Mouse (Mus musculus) cortical plate, adult 2 months (tissue): Measurements from ENCODE around the gene 1810024B03Rik.
"Not testable (repeated sequence)": the region's sequence is repeated elsewhere in the genome, so short reads cannot be mapped to it uniquely, and the experiment has no call there.

Source experiments
- CTCF ChIP-seq: fragments of 200-500 bp; IDR thresholded peaks from 2 replicates; pipeline ENCODE4 v1.5.1; 2011; ENCODE audit warnings: mild to moderate bottlenecking, control low read depth, low read length; ENCODE audit not compliant: insufficient read depth; ENCODE audit errors: extremely low read depth
- POLR2A ChIP-seq: fragments of 200-500 bp; IDR thresholded peaks from 2 replicates; pipeline ENCODE4 v1.6.1; 2011; ENCODE audit warnings: mild to moderate bottlenecking, low read length, control low read depth; ENCODE audit not compliant: insufficient read depth; ENCODE audit errors: extremely low read depth

- TF ChIP-seq CTCF = 0 out of 2 replicates have a peak, but pooled peaks have one; percentile 4
- not testable (repeated sequence) for TF ChIP-seq POLR2A
Observed at GRCm38 (mm10) chr2:127166261-127166660, 41.8 kb downstream of the 1810024B03Rik start.
